Mouse (Mus musculus) lung, postnatal 36 days (tissue): Measurements from ENCODE around the gene C8g.

Experiments used
- DNase-seq: peaks from one replicate; pipeline ENCODE4 v3.0.0; 2022; ENCODE audit warnings: mixed read lengths

Gene C8g

GRCm38 (mm10) chr2:25501593-25502486 lies at the start of gene C8g:
TSS of gene C8g (minus strand) at chr2:25501719.
- DNase-seq = no peak

DNA sequence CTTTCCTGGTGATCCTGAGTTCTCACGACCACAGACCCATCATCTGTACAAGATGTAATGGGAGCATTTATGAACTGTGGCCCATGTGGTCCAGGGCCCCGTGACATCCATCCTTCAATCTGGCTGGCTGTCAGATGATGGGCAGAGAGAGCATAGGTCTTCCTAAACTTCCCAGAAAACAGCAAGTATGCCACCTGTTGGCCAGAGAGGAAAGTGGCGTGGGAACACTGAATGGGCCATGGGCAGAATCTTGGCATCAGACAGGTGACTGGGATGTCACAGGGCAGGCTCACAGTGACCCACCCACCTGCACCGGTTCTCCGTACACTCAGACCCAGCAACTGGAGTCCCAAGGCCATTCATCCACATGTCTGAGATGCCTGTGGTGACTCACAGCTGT lies 49.7 kb upstream of the C8g start:
- DNase-seq = peak; percentile 81

- DNase-seq = no peak
Measured at GRCm38 (mm10) chr2:25549021-25549991, 47.8 kb upstream of the C8g start.

- DNase-seq = peak; percentile 100
Measured at GRCm38 (mm10) chr2:25546811-25547491, 45.4 kb upstream of the C8g start, which contains the start of gene Traf2. TSS of gene Traf2 (minus strand) at chr2:25546940.

DNA sequence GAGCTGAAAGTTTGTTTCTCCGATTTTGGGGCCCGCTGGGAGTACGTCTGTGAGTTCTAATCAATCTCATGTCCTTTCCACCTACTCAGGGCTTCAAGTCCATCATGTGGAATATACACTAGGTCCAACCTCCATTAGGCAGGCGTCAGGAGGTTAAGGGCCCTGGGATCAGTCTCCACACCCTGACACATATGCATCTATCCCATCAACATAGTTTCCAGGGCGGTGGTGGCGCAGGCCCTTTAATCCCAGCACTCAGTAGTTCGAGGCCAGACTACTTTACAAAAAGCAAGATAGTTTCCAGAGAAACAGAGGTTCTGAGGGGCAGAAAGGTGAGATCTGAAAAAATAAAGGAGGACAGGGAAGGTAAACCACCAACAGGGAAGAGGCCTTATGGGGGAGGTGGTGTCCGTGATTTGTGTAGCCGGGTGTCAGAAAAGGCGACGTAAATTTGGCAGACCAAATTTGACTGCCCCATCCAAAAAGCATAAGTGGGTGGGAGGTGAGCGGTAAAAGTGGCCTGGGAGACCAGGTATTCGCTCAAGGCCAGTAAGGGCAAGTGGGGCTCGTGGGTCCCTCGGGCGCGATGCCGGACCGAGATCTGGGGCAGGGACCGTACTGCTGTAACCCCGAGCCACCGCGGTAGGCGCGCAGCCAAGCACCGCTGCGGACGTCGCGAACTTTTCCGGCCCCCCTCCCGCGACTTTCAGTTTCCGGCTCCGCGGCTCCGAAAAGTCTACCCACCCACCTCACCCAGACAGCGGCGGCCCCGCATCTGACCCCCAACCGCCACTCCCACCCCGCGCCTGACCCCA lies 44.7 kb upstream of the C8g start:
- no peak for DNase-seq

DNA sequence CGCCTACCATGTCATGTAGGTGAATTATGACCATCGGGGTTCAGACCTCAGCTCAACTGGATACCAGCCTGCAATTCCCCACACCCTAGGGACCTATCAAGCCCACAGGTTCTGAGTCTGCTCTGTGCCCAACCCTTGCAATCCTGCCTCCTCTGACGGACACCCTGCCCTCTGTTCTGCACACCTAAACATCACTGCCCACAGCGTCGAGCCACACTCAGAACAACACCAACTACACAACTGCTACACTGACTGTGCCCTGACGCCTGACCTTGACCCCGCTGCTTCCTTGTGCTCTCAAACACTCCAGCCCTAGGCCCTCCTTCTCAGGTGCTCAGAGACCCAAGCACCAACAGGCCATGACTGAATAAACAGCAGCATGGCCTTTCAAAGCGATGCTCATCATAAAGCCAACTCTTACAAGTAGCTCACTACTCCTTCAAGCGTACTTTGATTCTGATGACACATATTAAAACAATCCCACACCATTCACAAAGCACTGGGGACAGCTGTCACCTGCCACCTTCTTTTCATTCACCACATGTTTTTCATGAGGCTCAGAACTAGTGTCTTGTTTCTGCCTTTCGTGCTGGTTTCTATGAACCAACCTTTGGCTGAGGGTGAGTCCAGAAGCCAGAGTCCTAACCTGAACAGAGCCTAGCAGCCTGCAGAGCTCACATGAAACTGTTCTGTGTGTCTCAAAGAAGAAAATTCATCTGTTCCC lies 40.3 kb upstream of the C8g start:
- DNase-seq = peak; percentile 25

GRCm38 (mm10) chr2:25540541-25540948 lies 39.0 kb upstream of the C8g start:
- DNase-seq = no peak

- no peak for DNase-seq
Measured at GRCm38 (mm10) chr2:25536531-25536930, 35.0 kb upstream of the C8g start.

- DNase-seq = no peak
Measured at GRCm38 (mm10) chr2:25534866-25535182, 33.3 kb upstream of the C8g start.

GRCm38 (mm10) chr2:25534178-25534865 lies 32.8 kb upstream of the C8g start:
- peak; percentile 90 for DNase-seq

- DNase-seq = no peak
Measured at GRCm38 (mm10) chr2:25533707-25534106, 32.2 kb upstream of the C8g start.

- DNase-seq = no peak
Measured at GRCm38 (mm10) chr2:25526510-25527302, 25.2 kb upstream of the C8g start.

GRCm38 (mm10) chr2:25509912-25510311 lies 8.4 kb upstream of the C8g start:
- DNase-seq = no peak

GRCm38 (mm10) chr2:25506964-25507363 lies 5.4 kb upstream of the C8g start:
- DNase-seq = peak; percentile 56

DNA sequence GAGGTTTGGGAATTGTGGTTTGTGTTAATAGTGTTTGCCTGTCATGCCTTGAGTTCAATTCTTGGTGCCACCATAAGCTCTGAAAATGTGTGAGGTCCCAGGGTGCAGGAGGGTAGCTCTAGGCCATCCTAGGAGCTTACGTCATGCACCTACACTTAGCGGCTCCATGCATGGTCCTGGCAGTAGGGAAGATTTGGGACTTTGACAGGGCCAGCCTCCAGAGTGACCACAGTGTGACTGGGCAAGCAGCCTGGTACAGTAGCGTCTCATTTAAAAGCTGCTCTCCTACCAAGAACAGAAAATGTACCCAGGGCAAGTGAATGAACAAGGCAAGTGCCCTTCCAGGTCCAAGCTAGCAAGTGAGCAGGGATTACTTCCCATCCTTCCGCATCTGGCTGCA lies 4.3 kb upstream of the C8g start:
- no peak for DNase-seq

- DNase-seq = no peak
Measured at GRCm38 (mm10) chr2:25505000-25505399, 3.5 kb upstream of the C8g start.

GRCm38 (mm10) chr2:25504538-25504937 lies 3.0 kb upstream of the C8g start:
- DNase-seq = no peak

- DNase-seq = no peak
Measured at GRCm38 (mm10) chr2:25502726-25503125, 1.2 kb upstream of the C8g start.

GRCm38 (mm10) chr2:25500576-25501405 lies 728 bp downstream of the C8g start, which contains the start of gene Fbxw5:
TSS of gene Fbxw5 (plus strand) at chr2:25500750.
- peak; percentile 93 for DNase-seq
